Mouse (Mus musculus): ENCODE data around the gene Zfp423. TPM values are rescaled to one million over a fixed set of nuclear protein-coding genes. Genes with fewer than 3 reads are reported as not detected.

Zfp423 gene
- polyA plus RNA-seq, 1 experiment from 2014 or later: 41.3 TPM

GRCm38 (mm10) chr8:87613701-87614100 is 345.7 kb downstream of the Zfp423 start:
- 91% methylated on average over 1 of the region's 1 CpGs for WGBS
- Histone ChIP-seq H3K4me3 (no peak overlapping the region), H3K9me3 (no peaks in the 10 kb centered on the region), H3K27me3 (ENCODE audit: insufficient read depth, poor library complexity, severe bottlenecking) (no peaks in the 10 kb centered on the region; the same call in 1 of the 2 replicates), H3K27ac (no peak overlapping the region), H3K36me3 (no peaks in the 10 kb centered on the region), H3K4me1 (replicated peaks) (peaks cover 8% of the 10 kb centered on the region; the same call in 1 of the 2 replicates)
- no peak for DNase-seq (ENCODE audit: low spot score)

Other genes with a start within 250 kb of the Zfp423 start
- gene Cnep1r1, start 159.2 kb upstream of the Zfp423 start, polyA plus RNA-seq (2016; fragmentation: Nextera tagmentation; extraction: Ambion mirVana): 45.3 and 49.3 TPM in 2 replicates
- gene Heatr3, start 178.3 kb upstream of the Zfp423 start, polyA plus RNA-seq (2016; fragmentation: Nextera tagmentation; extraction: Ambion mirVana): 42.0 and 47.0 TPM in 2 replicates
- 8.1 and 10.0 TPM in 2 replicates for gene Tent4b, start 239.6 kb upstream of the Zfp423 start, polyA plus RNA-seq (2016; fragmentation: Nextera tagmentation; extraction: Ambion mirVana)

All from hindbrain, embryonic 10.5 days (tissue).